In the genomic region with DNA sequence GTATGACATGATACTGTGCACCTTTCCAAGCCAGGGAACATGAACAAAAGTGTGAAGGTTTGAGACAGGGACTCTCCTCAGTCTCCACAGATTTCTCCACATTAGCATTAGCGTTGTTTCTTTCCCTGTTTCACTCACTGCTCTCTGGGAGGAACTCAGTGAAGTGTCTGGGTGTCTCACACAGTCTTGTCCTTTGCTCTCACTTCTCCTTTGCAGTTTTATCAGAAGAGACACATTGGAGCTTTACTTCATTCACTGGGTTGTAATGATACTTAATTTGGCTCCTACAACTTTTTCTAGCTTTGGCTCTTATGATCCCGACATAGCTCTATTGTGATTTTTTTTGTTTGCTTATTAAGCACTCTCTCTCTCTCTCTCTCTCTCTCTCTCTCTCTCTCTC, we compare ENCODE assay signal across 1 mouse cellular context.
TF ChIP-seq lines count a peak whose summit lies in the region.

No protein-coding gene starts in this region.

TF ChIP-seq in myocyte, 11 proteins besides CTCF, POLR2A, EP300 and RAD21 (continued from another document):
- TF ChIP-seq E2F4 (IDR thresholded peaks at IDR 0.05; ENCODE audit: insufficient read depth), result no peak
TF ChIP-seq in myocyte: peak in this region for 0.
